Mouse (Mus musculus) liver, embryonic 13.5 days (tissue): Measurements from ENCODE around the gene Upp2. TPM values are rescaled to one million over a fixed set of nuclear protein-coding genes. Genes with fewer than 3 reads are reported as not detected.

Experiments used
- ATAC-seq: fragments of 200-750 bp; cut with Nextera tagmentation; 2 replicates; pipeline ENCODE4 v1.8.0; 2017; ENCODE audit warnings: low read depth, mild to moderate bottlenecking, moderate number of reproducible peaks, moderate library complexity
- DNase-seq: peaks from one replicate; pipeline ENCODE4 v3.0.0; 2022
- H3K27ac ChIP-seq: fragments of 300-500 bp; sonication (generic); 2 replicates; pipeline ENCODE4 v1.5.1; 2015; ENCODE audit warnings: moderate library complexity, mild to moderate bottlenecking, inconsistent platforms
- H3K27me3 ChIP-seq: fragments of 300-500 bp; sonication (generic); 2 replicates; pipeline ENCODE4 v1.6.1; 2015; ENCODE audit warnings: mild to moderate bottlenecking, inconsistent platforms
- H3K36me3 ChIP-seq: fragments of 300-500 bp; sonication (generic); 2 replicates; pipeline ENCODE4 v1.6.1; 2015; ENCODE audit warnings: mild to moderate bottlenecking, inconsistent platforms
- H3K4me1 ChIP-seq: fragments of 300-500 bp; sonication (generic); replicated peaks from 2 replicates; pipeline ENCODE4 v1.6.1; 2015; ENCODE audit warnings: inconsistent platforms
- H3K4me2 ChIP-seq: fragments of 300-500 bp; sonication (generic); 2 replicates; pipeline ENCODE4 v1.6.1; 2015; ENCODE audit warnings: inconsistent platforms, mild to moderate bottlenecking, moderate library complexity
- H3K4me3 ChIP-seq: fragments of 300-500 bp; sonication (generic); replicated peaks from 2 replicates; pipeline ENCODE4 v1.5.1; 2015; ENCODE audit warnings: mild to moderate bottlenecking, inconsistent platforms
- H3K9ac ChIP-seq: fragments of 300-500 bp; sonication (generic); 2 replicates; pipeline ENCODE4 v1.6.1; 2015; ENCODE audit warnings: mild to moderate bottlenecking, inconsistent platforms
- H3K9me3 ChIP-seq: fragments of 300-500 bp; sonication (generic); replicated peaks from 2 replicates; pipeline ENCODE4 v1.6.1; 2016; ENCODE audit warnings: inconsistent platforms
- WGBS: fragments of 180-500 bp; shearing (Covaris S2); methylation state at CpG from one replicate; pipeline ENCODE4 v1.1.7; 2015; ENCODE audit not compliant: insufficient replicate concordance; 5-methylcytosine and 5-hydroxymethylcytosine counted together
- polyA plus RNA-seq: library from polyadenylated mRNA; unstranded; fragments of >200 nt; fragmentation: Nextera tagmentation; extraction: Ambion mirVana; gene quantifications from 2 replicates; pipeline ENCODE4 v1.2.1, GENCODE M21; 2015

The Upp2 gene
- polyA plus RNA-seq, 1 experiment from 2014 or later: 1.4 TPM

DNA sequence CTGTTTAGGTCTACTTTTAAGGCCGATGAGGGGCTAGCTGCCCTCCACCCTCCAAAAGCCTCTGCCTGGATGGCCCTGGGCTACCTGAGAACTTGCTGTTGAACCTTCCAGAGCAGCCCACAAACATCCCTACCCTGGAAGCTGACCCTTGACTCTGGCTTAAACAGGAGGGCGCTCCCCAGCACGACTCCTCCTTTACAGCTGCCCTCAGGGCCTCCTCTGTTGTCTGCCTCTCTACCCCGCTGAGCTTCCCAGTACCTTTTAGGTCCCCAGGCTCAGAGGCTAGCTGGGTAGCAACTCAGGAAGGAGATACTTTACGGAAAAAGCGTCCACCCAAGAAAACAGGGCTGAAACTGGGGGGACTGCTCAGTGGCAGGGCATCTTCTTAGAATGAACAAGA lies 15.2 kb upstream of the Upp2 start:
- Histone ChIP-seq H3K27me3 (no peaks in the 10 kb centered on the region), H3K9ac (no peak overlapping the region), H3K36me3 (no peaks in the 10 kb centered on the region), H3K27ac (peak overlapping the region; percentile 58), H3K9me3 (no peaks in the 10 kb centered on the region), H3K4me1 (peaks cover 37% of the 10 kb centered on the region), H3K4me3 (no peak overlapping the region), H3K4me2 (peak overlapping the region; percentile 32)
- DNase-seq (no peak), ATAC-seq (no peak; the same call in 1 of the 2 replicates)
- 58% methylated on average over 6 of the region's 6 CpGs for WGBS

DNA sequence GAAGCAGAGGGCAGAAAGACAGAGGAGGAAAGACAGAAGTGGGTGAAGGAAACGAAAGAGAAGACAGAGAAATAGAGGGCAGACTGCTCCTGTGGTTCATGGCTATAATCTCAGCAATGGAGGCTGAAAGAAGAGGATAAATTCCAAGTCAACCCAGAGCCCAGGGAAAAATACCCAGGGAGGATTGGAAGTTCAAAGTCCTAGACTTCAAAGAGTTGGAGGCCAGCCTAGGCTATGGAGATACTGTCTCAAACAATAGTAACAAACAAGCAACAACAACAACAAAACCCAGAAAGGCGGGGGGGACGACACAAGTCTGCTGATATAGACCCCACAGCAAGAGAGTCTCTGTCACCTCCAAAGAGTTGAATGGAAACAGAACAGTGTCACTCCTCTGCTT lies 14.8 kb upstream of the Upp2 start:
- Histone ChIP-seq H3K27me3 (no peaks in the 10 kb centered on the region), H3K4me3 (no peak overlapping the region), H3K4me1 (peaks cover 37% of the 10 kb centered on the region), H3K4me2 (peak overlapping the region; percentile 32), H3K9ac (no peak overlapping the region), H3K36me3 (no peaks in the 10 kb centered on the region), H3K9me3 (no peaks in the 10 kb centered on the region), H3K27ac (peak overlapping the region; percentile 58)
- no peak for DNase-seq
- WGBS: 39% methylated on average over 3 of the region's 3 CpGs
- ATAC-seq: no peak

GRCm38 (mm10) chr2:58557045-58557845 lies 9.9 kb upstream of the Upp2 start:
- DNase-seq: no peak
- Histone ChIP-seq H3K4me1 (peaks cover 14% of the 10 kb centered on the region), H3K9me3 (no peaks in the 10 kb centered on the region), H3K27ac (peak overlapping the region; percentile 18; the same call in 1 of the 2 replicates), H3K9ac (no peak overlapping the region), H3K4me3 (no peak overlapping the region), H3K4me2 (no peak overlapping the region), H3K27me3 (no peaks in the 10 kb centered on the region), H3K36me3 (no peaks in the 10 kb centered on the region)
- 61% methylated on average over 9 of the region's 9 CpGs for WGBS
- ATAC-seq: peak; percentile 57

DNA sequence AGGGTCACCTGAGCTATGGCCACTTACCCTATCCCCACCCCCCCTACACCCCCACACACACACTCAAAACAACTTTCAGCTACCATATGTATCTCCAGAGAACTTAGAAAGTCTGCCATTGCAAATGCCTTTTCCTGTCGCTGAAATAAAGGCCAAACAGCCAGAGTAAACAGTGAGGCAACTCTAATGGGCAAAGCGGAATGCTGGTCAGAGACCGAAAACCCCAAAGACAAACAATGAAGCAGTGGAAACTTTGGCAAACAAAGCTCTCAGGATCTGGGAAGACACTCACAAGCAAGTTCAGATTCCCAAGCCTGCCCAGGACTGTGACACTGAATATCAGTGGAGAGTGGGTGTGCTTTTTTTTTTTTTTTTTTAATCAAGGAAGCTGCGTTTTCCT lies 5.0 kb upstream of the Upp2 start:
- peak overlapping the region; percentile 69 for H3K27ac ChIP-seq
- ATAC-seq: no peak
- WGBS: 57% methylated on average over 4 of the region's 4 CpGs

GRCm38 (mm10) chr2:58565267-58565666 lies 1.8 kb upstream of the Upp2 start:
- no peak for DNase-seq
- Histone ChIP-seq H3K27me3 (peaks cover 44% of the 10 kb centered on the region), H3K36me3 (no peaks in the 10 kb centered on the region), H3K4me3 (peak overlapping the region; percentile 66), H3K4me2 (peak overlapping the region; percentile 70), H3K9me3 (no peaks in the 10 kb centered on the region), H3K27ac (no peak overlapping the region), H3K4me1 (peaks cover 17% of the 10 kb centered on the region), H3K9ac (peak overlapping the region; percentile 6; the same call in 1 of the 2 replicates)
- WGBS: 63% methylated on average over 6 of the region's 6 CpGs
- no peak for ATAC-seq

More for the DNA sequence above, 5.0 kb upstream of the Upp2 start:
- no peak for DNase-seq
- Histone ChIP-seq H3K4me3 (no peak overlapping the region), H3K27me3 (peaks cover 23% of the 10 kb centered on the region), H3K4me2 (peak overlapping the region; percentile 33), H3K4me1 (peaks cover 11% of the 10 kb centered on the region), H3K36me3 (no peaks in the 10 kb centered on the region), H3K9ac (no peak overlapping the region), H3K9me3 (no peaks in the 10 kb centered on the region)

GRCm38 (mm10) chr2:58566049-58566409 lies 1.1 kb upstream of the Upp2 start:
- H3K27me3 ChIP-seq: peaks cover 44% of the 10 kb centered on the region
- H3K4me3 ChIP-seq: peak overlapping the region; percentile 66
- peaks cover 17% of the 10 kb centered on the region for H3K4me1 ChIP-seq
- ATAC-seq (no peak), DNase-seq (no peak)
- peak overlapping the region; percentile 70 for H3K4me2 ChIP-seq
- H3K27ac ChIP-seq: peak overlapping the region; percentile 78
- WGBS: 33% methylated on average over 6 of the region's 6 CpGs
- H3K36me3 ChIP-seq: no peaks in the 10 kb centered on the region
- no peaks in the 10 kb centered on the region for H3K9me3 ChIP-seq
- peak overlapping the region; percentile 68 for H3K9ac ChIP-seq

- Histone ChIP-seq H3K9ac (peak overlapping the region; percentile 68), H3K4me3 (peak overlapping the region; percentile 66), H3K27ac (peak overlapping the region; percentile 78), H3K4me2 (peak overlapping the region; percentile 70), H3K27me3 (peaks cover 44% of the 10 kb centered on the region), H3K4me1 (peaks cover 17% of the 10 kb centered on the region), H3K36me3 (no peaks in the 10 kb centered on the region), H3K9me3 (no peaks in the 10 kb centered on the region)
- peak; percentile 32 for ATAC-seq
- DNase-seq: peak; percentile 8
- WGBS: under 1% methylated on average over 71 of the region's 78 CpGs
These were observed 560 bp upstream of the Upp2 start for GRCm38 (mm10) chr2:58566410-58567065.

- H3K27me3 ChIP-seq: peaks cover 44% of the 10 kb centered on the region
- H3K27ac ChIP-seq: peak overlapping the region; percentile 69; the same call in 1 of the 2 replicates
- H3K4me3 ChIP-seq: peak overlapping the region; percentile 66
- H3K36me3 ChIP-seq: no peaks in the 10 kb centered on the region
- H3K9ac ChIP-seq: no peak overlapping the region; the same call in 1 of the 2 replicates
- H3K9me3 ChIP-seq: no peaks in the 10 kb centered on the region
- H3K4me2 ChIP-seq: peak overlapping the region; percentile 70
- DNase-seq (no peak), ATAC-seq (no peak)
- peaks cover 12% of the 10 kb centered on the region for H3K4me1 ChIP-seq
- 21% methylated on average over 12 of the region's 12 CpGs for WGBS
These were observed 995 bp downstream of the Upp2 start for GRCm38 (mm10) chr2:58567866-58568719.

DNA sequence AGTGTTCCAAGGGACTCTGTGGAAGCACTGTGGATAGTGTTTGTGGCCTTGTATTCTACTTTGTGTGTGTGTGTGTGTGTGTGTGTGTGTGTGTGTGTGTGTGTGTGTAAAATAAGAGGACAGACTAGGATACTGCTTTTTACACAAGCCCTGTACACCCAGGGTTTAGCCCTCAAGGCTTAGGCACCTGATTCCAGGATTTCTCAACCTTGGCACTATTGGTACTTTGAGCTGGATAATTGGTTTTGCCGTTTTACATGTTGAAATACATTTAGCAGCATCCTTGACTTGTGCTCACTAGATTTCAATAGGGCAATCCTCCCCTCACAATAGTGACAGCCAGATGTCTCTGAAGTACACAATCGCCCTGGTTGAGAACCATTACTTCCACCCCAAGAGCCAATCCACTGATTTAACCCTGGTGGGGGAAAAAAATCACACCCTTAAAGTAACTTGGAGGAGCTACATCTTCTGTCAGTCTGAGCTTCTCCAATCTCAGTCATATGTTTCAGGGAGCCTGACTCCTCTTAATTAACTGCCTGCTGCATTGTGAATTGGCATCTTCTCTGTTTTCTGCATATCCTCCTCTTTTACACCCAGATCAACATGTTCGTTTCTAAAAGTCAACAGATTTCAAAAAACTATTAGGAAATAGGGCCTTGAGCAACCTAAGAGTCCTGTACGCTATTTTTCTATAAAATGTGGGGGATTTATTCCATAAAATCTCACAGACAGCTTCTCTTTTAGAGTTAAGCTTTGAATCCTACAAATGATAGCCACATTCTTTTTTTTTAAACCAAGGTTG lies 1.9 kb downstream of the Upp2 start:
- DNase-seq (no peak), ATAC-seq (no peak)
- no peaks in the 10 kb centered on the region for H3K36me3 ChIP-seq
- no peak overlapping the region; the same call in 1 of the 2 replicates for H3K27ac ChIP-seq
- H3K4me2 ChIP-seq: peak overlapping the region; percentile 70; the same call in 1 of the 2 replicates
- no peak overlapping the region for H3K4me3 ChIP-seq
- no peaks in the 10 kb centered on the region for H3K9me3 ChIP-seq
- no peak overlapping the region for H3K9ac ChIP-seq
- H3K4me1 ChIP-seq: peaks cover 10% of the 10 kb centered on the region; the same call in 1 of the 2 replicates
- WGBS: 48% methylated on average over 4 of the region's 4 CpGs
- H3K27me3 ChIP-seq: peaks cover 44% of the 10 kb centered on the region

GRCm38 (mm10) chr2:58574167-58574566 lies 7.1 kb downstream of the Upp2 start:
- no peak for DNase-seq
- Histone ChIP-seq H3K27ac (no peak overlapping the region), H3K4me3 (no peak overlapping the region), H3K27me3 (peaks cover 1% of the 10 kb centered on the region; the same call in 1 of the 2 replicates), H3K9me3 (no peaks in the 10 kb centered on the region), H3K9ac (no peak overlapping the region), H3K4me1 (0 out of 2 replicates have a peak, but pooled peaks cover under 1% of the 10 kb centered on the region), H3K4me2 (no peak overlapping the region), H3K36me3 (no peaks in the 10 kb centered on the region)
- no peak for ATAC-seq
- 74% methylated on average over 2 of the region's 2 CpGs for WGBS
